Mouse (Mus musculus) testis, adult 2 months (tissue): ENCODE measurements at regions not wholly inside any gene's neighbourhood (a gene's known extent, or its start where the extent isn't known, plus 50 kb on each side); places are given as distances from the start of the nearest gene placed in this dataset.

ENCODE experiments used
- CTCF ChIP-seq: fragments of 200-500 bp; IDR thresholded peaks from 2 replicates; pipeline ENCODE4 v1.5.1; 2012; ENCODE audit warnings: low read depth, mild to moderate bottlenecking, inconsistent platforms, low read length, moderate library complexity; ENCODE audit not compliant: control insufficient read depth, insufficient read depth, insufficient replicate concordance
- POLR2A ChIP-seq: fragments of 200-500 bp; IDR thresholded peaks from 2 replicates; pipeline ENCODE4 v1.6.1; 2012; ENCODE audit warnings: low read depth, mild to moderate bottlenecking, inconsistent platforms, low read length, moderate library complexity; ENCODE audit not compliant: control insufficient read depth

GRCm38 (mm10) chr4:142758102-142758501, 454.7 kb downstream of the Prdm2 start:
- TF ChIP-seq CTCF (no peak), POLR2A (no peak)
